Mouse (Mus musculus) adipocyte (in vitro differentiated cells): Measurements from ENCODE around the gene Plcb4.
A peak's percentile ranks its signal among the peaks of the same experiment; 100 is the strongest.
"Not testable (repeated sequence)": the region's sequence is repeated elsewhere in the genome, so short reads cannot be mapped to it uniquely, and the experiment has no call there.

Source experiments
- DNase-seq: peaks from one replicate; pipeline ENCODE4 v3.0.0-alpha.2; 2016; ENCODE audit warnings: low spot score

Gene Plcb4

GRCm38 (mm10) chr2:135717232-135718134 is 58.7 kb downstream of the Plcb4 start:
- DNase-seq = no peak

GRCm38 (mm10) chr2:135722109-135722508 is 63.3 kb downstream of the Plcb4 start:
- no peak for DNase-seq

DNA sequence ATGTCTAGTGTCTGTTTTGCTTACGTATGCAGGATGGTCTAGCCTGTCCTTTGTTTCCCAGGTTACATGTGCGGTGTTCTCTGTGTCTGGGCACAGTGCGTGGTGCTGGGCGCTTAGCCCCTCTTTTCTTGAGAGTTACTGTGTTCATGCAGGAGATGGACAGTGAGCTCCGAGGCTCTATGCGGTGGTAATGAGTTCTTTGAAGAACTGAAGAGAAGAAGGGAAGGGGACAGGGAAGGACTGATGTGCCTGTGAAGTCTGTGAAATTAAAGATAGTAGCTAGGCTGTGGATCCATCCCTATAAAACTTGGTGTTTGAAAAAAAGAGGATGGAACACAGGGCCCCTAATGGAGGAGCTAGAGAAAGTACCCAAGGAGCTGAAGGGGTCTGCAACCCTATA is 64.6 kb downstream of the Plcb4 start:
- no peak for DNase-seq

DNA sequence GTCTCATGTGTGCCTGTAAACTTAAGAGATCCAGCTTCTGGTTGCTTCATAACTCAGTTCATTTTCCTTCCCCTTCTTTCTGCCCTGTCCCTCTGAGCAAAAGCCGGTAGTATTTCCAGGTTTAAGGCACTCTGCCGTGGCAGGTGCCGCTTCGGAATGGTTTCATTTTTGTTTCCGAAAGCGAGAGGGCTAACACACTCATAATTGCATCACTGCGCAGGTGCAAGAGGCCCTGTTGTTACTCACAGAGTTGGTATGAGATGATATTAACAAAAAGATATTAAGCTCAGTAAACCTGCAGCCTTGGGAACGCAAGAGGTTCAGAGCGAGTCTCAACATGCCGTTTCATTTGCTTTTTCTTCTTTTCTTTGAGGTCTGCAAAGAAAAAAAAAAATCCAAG is 65.7 kb downstream of the Plcb4 start:
- DNase-seq = no peak

DNA sequence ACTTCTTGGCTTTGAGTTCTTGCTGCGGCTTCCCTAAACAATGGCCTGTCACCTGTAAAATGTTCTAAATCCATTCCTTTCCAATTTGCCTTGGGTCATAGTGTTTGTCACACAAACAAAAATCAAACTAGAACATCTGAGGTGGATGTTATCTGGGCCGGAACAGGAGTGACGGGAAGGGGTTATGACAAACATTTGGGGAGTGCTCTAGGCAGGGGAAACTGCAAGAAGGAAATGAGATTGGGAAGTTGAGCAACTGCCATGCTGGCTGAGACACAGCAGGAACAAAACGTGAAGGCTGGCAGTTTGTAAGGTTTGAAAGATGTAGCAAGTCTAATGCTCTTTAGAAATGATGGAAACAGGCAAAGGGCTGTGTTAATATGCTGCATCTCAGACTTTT is 66.6 kb downstream of the Plcb4 start:
- DNase-seq = no peak

DNA sequence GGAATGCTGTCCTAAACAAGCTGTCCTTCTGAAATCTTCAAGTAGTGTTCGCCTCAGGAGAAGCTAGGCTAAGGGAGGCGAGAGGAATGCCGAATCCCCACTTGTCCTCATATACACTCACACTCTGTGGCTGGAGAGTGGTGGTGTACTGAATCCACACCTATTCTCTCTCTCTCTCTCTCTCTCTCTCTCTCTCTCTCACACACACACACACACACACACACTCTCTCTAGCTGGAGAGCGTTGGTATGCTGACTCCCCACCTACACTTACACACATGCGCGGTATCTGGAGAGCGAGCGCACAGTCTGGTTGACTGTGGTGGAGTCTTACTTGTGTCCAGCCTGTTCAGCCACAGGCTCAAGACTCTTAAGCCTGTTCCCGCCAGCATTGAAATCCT is 68.3 kb downstream of the Plcb4 start:
- DNase-seq = no peak

- DNase-seq = no peak
Observed at GRCm38 (mm10) chr2:135727925-135728324, 69.1 kb downstream of the Plcb4 start.

GRCm38 (mm10) chr2:135731591-135731990 is 72.8 kb downstream of the Plcb4 start:
- no peak for DNase-seq

- no peak for DNase-seq
Observed at GRCm38 (mm10) chr2:135732651-135733050, 73.8 kb downstream of the Plcb4 start.

DNA sequence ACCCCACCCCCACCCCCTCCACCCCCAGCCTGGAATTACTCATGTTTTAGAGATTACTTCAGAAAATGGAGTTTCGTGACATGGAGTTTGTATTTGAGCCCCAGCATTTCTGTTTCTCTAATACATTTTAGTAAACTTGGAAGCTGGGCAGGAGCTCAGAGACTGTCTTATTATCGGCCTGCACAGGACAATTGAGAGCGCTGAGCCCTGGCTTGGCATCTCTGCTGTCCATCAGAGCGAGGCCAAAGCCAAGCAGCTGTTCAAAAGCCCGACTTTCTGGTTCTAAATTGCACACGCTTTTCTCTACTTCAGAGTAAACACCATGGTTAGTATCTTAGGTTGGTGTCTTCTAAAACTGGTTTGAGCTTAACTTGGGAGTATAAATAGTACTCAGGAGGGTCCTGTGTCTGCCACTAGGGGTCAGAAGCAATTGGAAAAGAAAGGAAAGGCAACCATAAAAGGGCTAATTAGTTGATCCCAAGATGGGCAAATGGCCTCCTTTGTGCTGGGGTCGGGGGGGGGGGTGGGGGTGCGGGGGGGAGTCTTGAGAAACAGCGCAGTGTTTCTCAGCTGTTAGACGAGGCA is 75.2 kb downstream of the Plcb4 start:
- DNase-seq = no peak

GRCm38 (mm10) chr2:135737506-135737905 is 78.7 kb downstream of the Plcb4 start:
- peak; percentile 26 for DNase-seq

DNA sequence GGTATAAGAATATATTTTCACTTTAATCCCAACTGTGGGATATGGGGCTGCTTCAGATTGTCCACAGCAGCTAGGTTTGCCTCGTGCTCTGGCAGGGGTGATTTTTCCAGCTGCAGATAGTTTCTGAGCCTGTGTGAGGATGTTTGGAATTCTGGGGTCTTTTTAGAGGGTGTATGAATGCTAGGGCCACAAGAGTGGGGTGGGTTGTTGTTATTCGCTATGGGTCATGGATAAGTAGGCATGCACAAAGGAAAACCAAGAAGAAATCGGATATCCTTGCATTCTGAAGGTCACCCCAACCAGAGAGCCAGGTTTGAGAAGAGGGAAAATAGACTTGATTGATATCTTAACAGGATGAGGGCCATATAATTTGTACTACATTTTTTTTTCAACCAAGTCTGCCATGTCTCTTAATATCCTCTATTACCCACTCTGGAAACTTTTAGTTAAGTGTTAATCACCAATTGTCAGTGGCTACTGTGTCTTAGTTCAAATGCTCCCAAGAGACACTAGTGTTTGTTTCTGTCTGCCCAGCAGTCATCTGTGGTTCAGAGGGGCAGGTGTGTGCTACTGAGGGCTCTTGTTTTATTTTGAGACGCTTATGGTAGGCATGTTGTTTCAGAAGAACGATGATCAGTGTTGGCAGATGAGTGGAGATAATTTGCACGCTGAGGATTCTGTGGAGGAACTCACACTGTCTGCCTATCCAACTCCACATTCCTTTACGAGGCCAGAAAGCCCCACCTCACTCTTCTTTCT is 79.4 kb downstream of the Plcb4 start:
- DNase-seq = not testable (repeated sequence)

GRCm38 (mm10) chr2:135738950-135739349 is 80.1 kb downstream of the Plcb4 start:
- DNase-seq = no peak

DNA sequence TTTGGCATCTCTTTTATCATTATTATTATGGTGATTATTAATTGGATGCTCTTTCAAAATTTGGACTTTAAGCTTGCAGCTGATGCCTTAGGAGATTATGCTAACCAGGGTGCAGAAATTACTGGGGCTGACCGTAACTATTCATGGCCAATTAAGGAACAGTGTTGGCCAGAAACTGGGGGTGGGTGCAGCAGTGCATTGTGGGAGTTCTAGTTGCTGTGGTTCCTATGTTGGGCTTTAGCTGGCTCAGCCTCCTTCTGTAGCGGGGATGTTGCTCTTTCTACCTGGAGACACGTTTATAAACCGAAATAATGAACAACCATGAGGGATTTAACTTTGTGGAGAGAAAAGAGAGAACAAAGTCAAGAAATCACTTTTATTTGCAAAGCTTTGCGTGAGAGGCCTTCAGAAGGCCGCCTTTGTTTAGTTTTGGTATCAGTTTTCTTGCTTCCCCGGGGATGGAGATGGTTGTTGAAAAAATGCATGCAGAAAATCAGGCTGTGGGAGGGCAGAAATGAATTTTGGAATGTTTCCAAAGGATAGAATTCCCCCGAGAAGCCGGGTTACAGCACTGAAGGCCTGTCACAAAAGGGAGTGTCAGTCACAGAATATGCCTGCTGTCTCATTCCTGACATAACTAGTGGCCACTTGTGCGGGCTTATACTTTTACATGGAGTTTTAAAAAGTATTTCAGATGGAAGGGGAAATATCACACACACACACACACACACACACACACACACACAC is 84.3 kb downstream of the Plcb4 start:
- peak; percentile 32 for DNase-seq

DNA sequence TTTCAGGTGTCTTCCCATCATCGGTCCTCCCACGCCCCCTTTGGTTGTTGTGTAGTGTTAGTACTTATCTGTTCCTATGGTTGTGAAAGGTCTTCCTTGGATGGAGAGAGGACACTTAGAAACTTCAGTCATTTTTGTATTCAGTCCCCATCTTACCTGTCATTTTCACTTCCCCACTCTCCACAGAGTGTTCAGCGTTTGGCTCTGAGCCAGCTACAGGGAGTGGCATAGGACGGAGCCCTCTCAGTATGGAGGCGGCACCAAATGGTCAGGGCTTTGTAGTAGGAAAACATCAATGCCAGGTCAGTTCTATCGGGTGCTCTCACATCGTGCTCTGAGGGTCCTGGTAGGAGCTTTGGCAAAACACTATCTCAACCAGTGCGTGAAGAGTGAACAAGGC is 85.9 kb downstream of the Plcb4 start:
- DNase-seq = no peak

DNA sequence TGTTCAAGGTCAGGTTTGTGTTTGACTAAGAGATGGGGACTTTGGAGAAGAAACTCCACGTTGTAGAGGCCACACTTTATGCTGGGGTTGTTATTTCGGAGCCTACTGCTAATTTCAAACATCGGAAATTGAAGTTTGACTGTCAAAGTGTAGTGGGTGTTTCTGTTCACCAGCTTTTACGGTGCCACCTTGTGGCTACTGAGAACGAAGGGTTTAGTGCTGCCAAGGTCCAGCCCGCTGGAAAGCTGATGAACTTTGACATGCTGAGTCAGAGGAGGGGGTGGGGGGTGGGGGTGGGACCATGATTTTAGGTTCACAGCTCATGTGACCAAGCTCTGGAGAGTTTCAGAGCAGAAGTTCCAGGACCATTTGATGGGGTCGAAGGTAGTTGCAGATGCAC is 86.3 kb downstream of the Plcb4 start:
- DNase-seq = peak; percentile 58

DNA sequence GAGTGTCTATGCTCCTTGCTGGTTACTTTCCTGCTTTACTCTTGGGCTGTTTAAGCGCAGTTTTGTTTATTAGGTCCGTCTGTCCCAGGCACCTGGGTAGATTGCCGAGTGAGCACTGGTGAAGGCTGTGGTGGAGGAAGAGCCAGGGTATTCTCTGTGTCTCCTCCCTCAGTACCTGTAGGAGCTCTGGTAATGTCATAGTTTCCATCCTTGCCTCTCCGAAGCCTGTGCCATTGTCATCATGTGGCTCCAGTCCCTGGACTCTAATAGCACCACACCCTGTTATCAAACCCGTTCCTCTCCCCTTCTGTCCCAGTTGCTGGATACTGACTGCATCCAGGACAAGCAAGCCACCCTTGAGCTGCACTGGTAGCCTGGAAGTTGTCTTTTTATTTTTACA is 89.6 kb downstream of the Plcb4 start:
- DNase-seq = no peak

- no peak for DNase-seq
Observed at GRCm38 (mm10) chr2:135749606-135750005, 90.8 kb downstream of the Plcb4 start.

DNA sequence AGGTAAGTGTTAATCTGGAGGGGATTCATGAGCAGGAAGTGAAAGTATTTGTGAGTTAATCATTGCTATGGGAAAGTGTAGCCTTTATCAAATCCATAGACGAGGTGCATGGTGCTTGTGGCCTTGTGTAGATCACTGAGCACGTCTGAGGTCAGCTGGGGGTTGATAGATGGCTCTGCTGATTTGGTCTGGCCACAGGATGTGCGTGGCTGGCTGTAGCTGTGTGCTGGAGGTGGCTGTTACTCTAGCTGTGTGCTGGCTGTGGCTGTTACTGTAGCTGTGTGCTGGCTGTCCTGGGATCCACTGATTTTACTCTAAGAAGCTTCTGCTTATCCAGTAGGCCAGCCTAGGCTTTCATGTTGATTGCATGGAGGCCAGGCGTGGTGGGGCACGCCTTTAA is 91.9 kb downstream of the Plcb4 start:
- no peak for DNase-seq

- DNase-seq = no peak
Observed at GRCm38 (mm10) chr2:135755792-135756191, 97.0 kb downstream of the Plcb4 start.

DNA sequence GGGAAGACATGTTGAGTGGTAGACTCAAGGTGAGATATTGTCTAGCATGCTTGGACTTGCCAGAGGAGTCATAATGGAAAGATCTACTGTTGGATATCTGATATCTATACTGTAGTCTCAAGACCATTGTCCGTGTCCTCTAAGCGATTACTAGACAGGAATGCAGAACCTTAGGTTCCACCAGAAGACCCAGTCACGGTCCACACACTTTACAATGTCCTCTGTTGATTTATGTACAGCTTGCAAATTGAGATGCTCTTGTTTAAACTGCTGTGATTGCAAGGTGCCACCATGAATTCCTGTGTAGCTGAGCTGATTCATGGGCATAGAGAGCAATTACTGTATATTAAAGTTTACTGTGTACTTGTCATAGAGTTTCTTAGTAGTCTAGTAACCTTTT is 98.7 kb downstream of the Plcb4 start:
- no peak for DNase-seq

DNA sequence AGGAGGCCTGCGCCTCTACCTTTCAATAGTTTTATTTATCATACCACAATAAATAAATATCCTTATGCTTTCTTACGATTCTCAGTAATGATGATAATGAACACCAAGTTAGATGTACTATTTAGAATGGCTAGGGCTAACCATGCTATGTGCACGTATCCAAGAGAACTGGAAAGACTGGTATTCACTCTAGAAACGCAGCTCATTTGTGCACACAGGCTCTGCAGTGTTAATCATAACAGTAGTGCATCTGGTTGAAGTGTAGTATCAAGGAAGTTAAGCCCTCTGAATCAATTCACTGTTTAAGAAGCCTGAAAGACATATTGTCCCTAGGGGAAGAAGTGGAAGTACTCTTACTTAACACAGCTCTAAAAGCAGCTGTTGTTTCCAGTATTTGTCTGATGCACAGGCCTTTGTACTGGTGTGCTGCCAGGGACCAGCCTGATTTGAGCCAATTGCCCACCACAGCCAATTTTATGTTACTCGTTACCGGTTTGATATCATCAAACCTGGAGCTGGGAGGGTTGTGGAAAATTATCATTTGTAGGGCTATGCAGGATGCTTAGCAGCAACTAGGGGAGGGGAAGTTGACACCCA is 100.8 kb downstream of the Plcb4 start:
- DNase-seq = no peak
